Mouse (Mus musculus) lung, embryonic 15.5 days (tissue): ENCODE results near the gene Capn5. TPM values are rescaled to one million over a fixed set of nuclear protein-coding genes. Genes with fewer than 3 reads are reported as not detected.

ENCODE experiments used
- ATAC-seq: fragments of 200-750 bp; cut with Nextera tagmentation; 2 replicates; pipeline ENCODE4 v1.8.0; 2017; ENCODE audit warnings: moderate number of reproducible peaks, borderline replicate concordance; ENCODE audit not compliant: low FRiP score, low TSS enrichment; ENCODE audit errors: extremely low read depth
- H3K27ac ChIP-seq: fragments of 300-500 bp; sonication (generic); 2 replicates; pipeline ENCODE4 v1.5.1; 2015; ENCODE audit warnings: moderate library complexity, mild to moderate bottlenecking, inconsistent platforms
- H3K27me3 ChIP-seq: fragments of 300-500 bp; sonication (generic); 2 replicates; pipeline ENCODE4 v1.6.1; 2015; ENCODE audit warnings: inconsistent platforms
- H3K36me3 ChIP-seq: fragments of 300-500 bp; sonication (generic); 2 replicates; pipeline ENCODE4 v1.6.1; 2015; ENCODE audit warnings: inconsistent platforms
- H3K4me1 ChIP-seq: fragments of 300-500 bp; sonication (generic); 2 replicates; pipeline ENCODE4 v1.6.1; 2015; ENCODE audit warnings: inconsistent platforms
- H3K4me2 ChIP-seq: fragments of 300-500 bp; sonication (generic); 2 replicates; pipeline ENCODE4 v1.6.1; 2015; ENCODE audit warnings: inconsistent platforms, mild to moderate bottlenecking, moderate library complexity
- H3K4me3 ChIP-seq: fragments of 300-500 bp; sonication (generic); 2 replicates; pipeline ENCODE4 v1.5.1; 2015; ENCODE audit warnings: mild to moderate bottlenecking, inconsistent platforms
- H3K9ac ChIP-seq: fragments of 300-500 bp; sonication (generic); 2 replicates; pipeline ENCODE4 v1.6.1; 2015; ENCODE audit warnings: inconsistent platforms
- H3K9me3 ChIP-seq: fragments of 300-500 bp; sonication (generic); 2 replicates; pipeline ENCODE4 v1.6.1; 2016; ENCODE audit warnings: inconsistent platforms
- WGBS: fragments of 180-500 bp; shearing (Covaris S2); methylation state at CpG from one replicate; pipeline ENCODE4 v1.1.7; 2015; 5-methylcytosine and 5-hydroxymethylcytosine counted together
- polyA plus RNA-seq: library from polyadenylated mRNA; unstranded; fragments of >200 nt; fragmentation: Nextera tagmentation; extraction: Ambion mirVana; gene quantifications from 2 replicates; pipeline ENCODE4 v1.2.1, GENCODE M21; 2015

The Capn5 gene
- polyA plus RNA-seq, 1 experiment from 2014 or later, result 8.8 TPM

DNA sequence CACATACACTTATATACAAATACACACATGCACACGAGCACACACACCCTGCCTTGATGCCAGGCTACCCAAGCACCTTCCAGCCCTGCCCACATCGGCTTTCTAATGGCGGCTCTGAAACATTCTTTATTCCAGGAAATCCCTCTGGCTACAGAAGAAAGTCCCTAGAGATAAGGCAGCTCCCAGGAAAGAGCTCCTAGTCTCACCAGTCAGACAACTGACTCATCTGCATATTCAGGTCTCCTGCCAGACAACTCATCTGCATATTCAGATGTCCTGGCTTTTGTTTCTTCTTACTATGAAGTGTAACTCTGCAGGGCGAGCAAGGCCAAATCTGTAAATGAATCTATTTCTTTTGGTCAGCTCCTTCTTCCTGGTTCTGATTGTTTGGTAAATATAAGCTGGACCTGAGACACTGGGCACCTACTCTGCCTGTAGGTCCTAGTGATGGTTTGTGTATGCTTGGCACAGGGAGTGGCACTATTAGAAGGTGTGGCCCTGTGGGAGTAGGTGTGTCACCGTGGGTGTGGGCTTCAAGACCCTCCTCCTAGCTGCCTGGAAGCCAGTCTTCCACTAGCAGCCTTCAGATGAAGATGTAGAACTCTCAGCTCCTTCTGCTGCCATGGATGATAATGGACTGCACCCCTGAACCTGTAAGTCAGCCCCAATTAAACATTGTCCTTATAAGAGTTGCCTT, 20.3 kb downstream of the Capn5 start:
- ATAC-seq, result no peak
- 37% methylated on average over 5 of the region's 5 CpGs for WGBS
- H3K27ac ChIP-seq, result peak overlapping the region; percentile 79

GRCm38 (mm10) chr7:98156280-98156665, 21.8 kb downstream of the Capn5 start:
- no peak for ATAC-seq
- H3K4me2 ChIP-seq, result no peak overlapping the region
- H3K9me3 ChIP-seq, result no peaks in the 10 kb centered on the region
- H3K36me3 ChIP-seq, result no peaks in the 10 kb centered on the region
- H3K27me3 ChIP-seq, result no peaks in the 10 kb centered on the region
- H3K4me3 ChIP-seq, result no peak overlapping the region
- H3K27ac ChIP-seq, result peak overlapping the region; percentile 79
- no peak overlapping the region for H3K9ac ChIP-seq
- 42% methylated on average over 3 of the region's 3 CpGs for WGBS
- H3K4me1 ChIP-seq, result peaks cover 55% of the 10 kb centered on the region

More for the DNA sequence above, 20.3 kb downstream of the Capn5 start:
- Histone ChIP-seq H3K4me1 (peaks cover 69% of the 10 kb centered on the region), H3K4me2 (peak overlapping the region; percentile 16; the same call in 1 of the 2 replicates), H3K36me3 (no peaks in the 10 kb centered on the region), H3K9me3 (no peaks in the 10 kb centered on the region), H3K4me3 (no peak overlapping the region), H3K27me3 (no peaks in the 10 kb centered on the region), H3K9ac (no peak overlapping the region)

DNA sequence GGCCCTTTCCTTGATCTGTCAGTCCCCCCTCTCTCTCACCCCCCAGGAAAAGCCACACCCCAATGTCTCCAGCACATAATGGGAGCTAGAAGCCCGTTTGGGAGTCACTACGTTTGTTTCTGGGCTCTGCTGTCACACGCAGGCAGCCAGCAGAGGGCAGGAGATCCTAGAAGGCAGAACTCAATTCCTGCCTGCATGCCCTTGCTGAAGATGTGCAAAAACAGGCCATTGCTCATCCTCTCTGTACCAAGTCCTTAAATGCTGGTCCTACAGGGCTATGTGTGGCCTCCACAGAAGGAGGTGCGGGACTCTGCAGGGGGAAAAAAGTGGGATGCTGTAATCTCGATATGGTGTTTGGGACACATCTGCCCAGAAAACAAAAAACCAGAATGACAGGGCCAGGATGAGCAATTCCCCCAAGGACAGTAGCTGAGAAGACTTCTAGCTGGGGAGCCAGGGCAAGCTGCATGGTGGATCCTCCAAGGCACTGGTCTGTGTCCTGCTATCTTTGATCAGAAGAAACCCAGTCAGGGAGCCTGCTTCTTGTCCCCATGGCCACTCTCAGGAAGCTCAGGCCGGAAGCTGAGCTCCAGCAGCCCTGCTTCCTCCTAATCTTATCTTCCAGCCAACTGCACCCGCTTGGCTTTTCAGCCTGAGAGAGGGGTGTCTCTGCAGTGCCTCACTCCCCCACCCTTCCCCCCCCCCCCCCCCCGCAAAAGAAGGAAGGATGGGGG, 22.4 kb downstream of the Capn5 start:
- H3K27me3 ChIP-seq, result no peaks in the 10 kb centered on the region
- ATAC-seq, result no peak
- H3K27ac ChIP-seq, result peak overlapping the region; percentile 48; the same call in 1 of the 2 replicates
- no peak overlapping the region for H3K4me3 ChIP-seq
- H3K4me2 ChIP-seq, result no peak overlapping the region
- WGBS, result 21% methylated on average over 7 of the region's 8 CpGs
- no peaks in the 10 kb centered on the region for H3K9me3 ChIP-seq
- peaks cover 49% of the 10 kb centered on the region for H3K4me1 ChIP-seq
- H3K36me3 ChIP-seq, result no peaks in the 10 kb centered on the region
- no peak overlapping the region for H3K9ac ChIP-seq

- Histone ChIP-seq H3K27ac (no peak overlapping the region), H3K36me3 (no peaks in the 10 kb centered on the region), H3K4me3 (no peak overlapping the region), H3K4me1 (peaks cover 31% of the 10 kb centered on the region), H3K9me3 (no peaks in the 10 kb centered on the region), H3K4me2 (no peak overlapping the region), H3K9ac (no peak overlapping the region), H3K27me3 (no peaks in the 10 kb centered on the region)
- no peak for ATAC-seq
- WGBS, result 57% methylated on average over 5 of the region's 5 CpGs
Measured at GRCm38 (mm10) chr7:98153892-98154291, 24.2 kb downstream of the Capn5 start.

DNA sequence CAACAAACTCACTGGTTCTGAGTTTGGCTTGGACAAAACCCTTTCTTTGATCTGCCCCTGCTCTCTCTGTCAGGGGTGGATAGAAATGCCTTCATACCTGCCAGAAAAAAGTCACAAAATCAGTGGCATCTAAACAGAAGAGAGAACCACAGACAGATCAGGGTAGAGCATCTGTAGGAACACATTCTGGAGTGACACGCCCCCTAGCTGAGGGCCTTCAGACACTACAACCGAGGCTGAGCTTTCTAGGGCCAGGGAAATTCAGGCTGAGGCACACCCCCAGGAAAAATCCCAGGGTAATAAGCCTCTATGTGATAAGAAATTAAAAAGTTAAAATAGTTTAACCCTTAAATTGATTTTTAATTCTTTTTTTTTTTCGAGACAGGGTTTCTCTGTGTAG, 24.7 kb downstream of the Capn5 start:
- no peaks in the 10 kb centered on the region for H3K27me3 ChIP-seq
- H3K9me3 ChIP-seq, result no peaks in the 10 kb centered on the region
- peaks cover 25% of the 10 kb centered on the region for H3K4me1 ChIP-seq
- no peak overlapping the region for H3K4me3 ChIP-seq
- H3K36me3 ChIP-seq, result no peaks in the 10 kb centered on the region
- no peak overlapping the region for H3K27ac ChIP-seq
- 48% methylated on average over 3 of the region's 3 CpGs for WGBS
- H3K9ac ChIP-seq, result no peak overlapping the region
- H3K4me2 ChIP-seq, result no peak overlapping the region
- ATAC-seq, result no peak

GRCm38 (mm10) chr7:98152400-98152799, 25.7 kb downstream of the Capn5 start:
- H3K4me3 ChIP-seq, result no peak overlapping the region
- H3K9me3 ChIP-seq, result no peaks in the 10 kb centered on the region
- H3K36me3 ChIP-seq, result no peaks in the 10 kb centered on the region
- H3K27ac ChIP-seq, result no peak overlapping the region
- no peak for ATAC-seq
- H3K27me3 ChIP-seq, result no peaks in the 10 kb centered on the region
- H3K4me1 ChIP-seq, result peaks cover 16% of the 10 kb centered on the region
- 54% methylated on average over 8 of the region's 8 CpGs for WGBS
- H3K4me2 ChIP-seq, result no peak overlapping the region
- no peak overlapping the region for H3K9ac ChIP-seq

- no peak overlapping the region for H3K9ac ChIP-seq
- no peaks in the 10 kb centered on the region for H3K9me3 ChIP-seq
- no peaks in the 10 kb centered on the region for H3K27me3 ChIP-seq
- H3K4me3 ChIP-seq, result no peak overlapping the region
- H3K27ac ChIP-seq, result no peak overlapping the region
- ATAC-seq, result no peak
- WGBS, result 49% methylated on average over 5 of the region's 5 CpGs
- H3K4me1 ChIP-seq, result 0 out of 2 replicates have a peak, but pooled peaks cover under 1% of the 10 kb centered on the region
- no peaks in the 10 kb centered on the region for H3K36me3 ChIP-seq
- no peak overlapping the region for H3K4me2 ChIP-seq
Measured at GRCm38 (mm10) chr7:98150525-98150924, 27.5 kb downstream of the Capn5 start.

DNA sequence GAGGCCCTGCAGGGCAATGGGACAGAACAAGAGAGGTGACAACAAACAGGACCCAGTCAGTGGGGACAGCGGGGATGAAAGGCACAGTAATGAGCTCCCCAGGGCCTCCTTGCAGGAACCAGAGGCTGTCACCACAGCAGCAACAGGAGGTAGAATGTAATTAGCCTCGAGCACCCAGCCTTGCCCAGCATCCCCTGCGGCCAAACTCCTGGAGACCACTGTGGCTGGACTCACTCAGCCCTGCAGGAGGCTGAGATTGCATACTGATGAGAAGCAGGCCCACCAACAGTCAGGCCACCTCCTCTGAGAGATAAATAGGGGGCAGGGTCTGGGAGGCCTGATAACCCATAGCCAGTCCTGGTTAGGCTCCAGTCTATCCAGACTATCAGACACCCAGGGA, 28.3 kb downstream of the Capn5 start:
- no peak overlapping the region for H3K9ac ChIP-seq
- no peaks in the 10 kb centered on the region for H3K9me3 ChIP-seq
- H3K4me2 ChIP-seq, result no peak overlapping the region
- no peaks in the 10 kb centered on the region for H3K4me1 ChIP-seq
- H3K4me3 ChIP-seq, result no peak overlapping the region
- ATAC-seq, result no peak
- 43% methylated on average over 3 of the region's 3 CpGs for WGBS
- no peaks in the 10 kb centered on the region for H3K36me3 ChIP-seq
- no peaks in the 10 kb centered on the region for H3K27me3 ChIP-seq
- H3K27ac ChIP-seq, result no peak overlapping the region

GRCm38 (mm10) chr7:98148721-98149407, 29.2 kb downstream of the Capn5 start:
- Histone ChIP-seq H3K4me2 (no peak overlapping the region), H3K27me3 (no peaks in the 10 kb centered on the region), H3K9me3 (no peaks in the 10 kb centered on the region), H3K27ac (no peak overlapping the region), H3K4me3 (no peak overlapping the region), H3K36me3 (no peaks in the 10 kb centered on the region), H3K4me1 (no peaks in the 10 kb centered on the region), H3K9ac (no peak overlapping the region)
- no peak for ATAC-seq
- WGBS, result 78% methylated on average over 10 of the region's 10 CpGs

- Histone ChIP-seq H3K36me3 (no peaks in the 10 kb centered on the region), H3K27ac (no peak overlapping the region), H3K9ac (no peak overlapping the region), H3K4me2 (no peak overlapping the region), H3K27me3 (no peaks in the 10 kb centered on the region), H3K4me1 (no peaks in the 10 kb centered on the region), H3K9me3 (no peaks in the 10 kb centered on the region), H3K4me3 (no peak overlapping the region)
- WGBS, result 67% methylated on average over 8 of the region's 8 CpGs
- ATAC-seq, result no peak
Measured at GRCm38 (mm10) chr7:98147766-98148165, 30.3 kb downstream of the Capn5 start.

DNA sequence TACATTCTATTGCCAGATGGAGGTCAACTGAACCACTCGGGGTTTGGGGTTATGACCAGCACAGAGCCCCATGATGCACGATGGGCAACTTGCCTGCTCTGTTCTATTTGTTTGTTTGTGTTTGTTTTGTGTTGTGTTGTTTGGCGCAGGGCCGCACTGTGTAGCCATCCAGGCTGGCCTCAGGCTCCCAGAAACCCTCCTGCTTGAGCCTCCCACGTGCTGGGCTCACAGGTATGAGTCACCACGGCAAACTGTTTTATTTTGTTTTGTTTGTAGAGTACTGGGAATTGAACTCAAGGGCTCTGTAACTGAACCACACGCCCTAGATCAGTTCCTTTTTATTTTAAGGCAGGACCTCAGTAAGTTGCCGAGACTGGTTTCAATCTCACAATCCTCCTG, 31.6 kb downstream of the Capn5 start:
- H3K9ac ChIP-seq, result no peak overlapping the region
- no peak overlapping the region for H3K4me2 ChIP-seq
- H3K9me3 ChIP-seq, result no peaks in the 10 kb centered on the region
- H3K4me1 ChIP-seq, result no peaks in the 10 kb centered on the region
- no peak for ATAC-seq
- 58% methylated on average over 8 of the region's 8 CpGs for WGBS
- no peaks in the 10 kb centered on the region for H3K27me3 ChIP-seq
- H3K4me3 ChIP-seq, result no peak overlapping the region
- H3K27ac ChIP-seq, result no peak overlapping the region
- H3K36me3 ChIP-seq, result no peaks in the 10 kb centered on the region

DNA sequence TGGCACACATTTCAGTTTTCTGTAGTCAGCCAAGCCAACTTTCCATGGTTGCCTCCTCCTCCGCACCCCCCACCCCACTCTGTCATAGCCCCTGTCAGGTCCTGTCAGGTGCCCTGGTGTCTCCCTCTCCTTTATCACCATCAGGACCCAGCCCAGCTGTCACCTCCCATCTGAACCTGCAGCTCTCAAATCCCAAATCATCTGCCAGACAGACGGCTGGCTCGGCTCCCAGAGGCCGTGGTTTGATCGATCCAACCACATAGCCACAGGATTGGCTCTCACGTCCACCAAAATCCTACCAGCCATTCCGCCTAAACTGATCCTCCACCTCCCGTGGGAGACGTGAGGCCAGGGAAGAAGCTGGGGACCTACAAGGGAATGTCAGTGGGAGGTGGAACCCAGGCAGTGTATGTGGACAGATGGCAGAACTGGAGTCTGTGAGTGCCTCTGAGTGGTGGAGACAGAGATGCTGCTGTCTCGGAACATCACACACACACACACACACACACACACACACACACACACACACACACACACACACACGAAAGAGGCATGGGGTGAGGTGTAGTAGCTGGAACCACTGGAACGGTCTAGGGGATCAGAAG, 32.1 kb downstream of the Capn5 start:
- Histone ChIP-seq H3K27ac (no peak overlapping the region), H3K4me3 (no peak overlapping the region), H3K36me3 (no peaks in the 10 kb centered on the region), H3K27me3 (no peaks in the 10 kb centered on the region), H3K9me3 (no peaks in the 10 kb centered on the region), H3K4me2 (no peak overlapping the region), H3K4me1 (no peaks in the 10 kb centered on the region), H3K9ac (no peak overlapping the region)
- 69% methylated on average over 12 of the region's 12 CpGs for WGBS
- ATAC-seq, result no peak
